Mouse (Mus musculus) CH12.LX (cell line): Measurements from ENCODE around the gene Btbd17. TPM values are rescaled to one million over a fixed set of nuclear protein-coding genes. Genes with fewer than 3 reads are reported as not detected.

ENCODE experiments used
- DNase-seq: peaks from one replicate; pipeline ENCODE4 v3.0.0-alpha.2; 2013; ENCODE audit errors: extremely low read depth
- H3K27ac ChIP-seq: 2 replicates; pipeline ENCODE4 v1.5.1; 2012; ENCODE audit warnings: low read depth, mild to moderate bottlenecking, control low read depth, moderate library complexity; ENCODE audit not compliant: insufficient read depth
- H3K27me3 ChIP-seq: replicated peaks from 2 replicates; pipeline ENCODE3; 2012; ENCODE audit warnings: inconsistent platforms
- H3K36me3 ChIP-seq, 2 experiments: replicated peaks in 1 of 2; 2 replicates each; pipeline versions ENCODE3 to v1.6.1; 2012; ENCODE audit warnings: inconsistent platforms in 1 of 2, low read length in 1 of 2, mild to moderate bottlenecking in 1 of 2, mixed read lengths in 1 of 2, moderate library complexity in 1 of 2; ENCODE audit not compliant: control insufficient read depth in 1 of 2, insufficient read depth in 1 of 2
- H3K4me1 ChIP-seq, 2 experiments: 2 replicates each; pipeline ENCODE4 v1.6.1; 2012; ENCODE audit warnings: inconsistent platforms in 1 of 2, moderate library complexity in 1 of 2; ENCODE audit not compliant: insufficient read depth in 2 of 2, control insufficient read depth in 1 of 2
- H3K4me2 ChIP-seq: 2 replicates; pipeline ENCODE4 v1.6.1; 2012; ENCODE audit warnings: low read depth, mild to moderate bottlenecking, control low read depth; ENCODE audit not compliant: poor library complexity, insufficient read depth, severe bottlenecking
- H3K4me3 ChIP-seq, 3 experiments: fragments of 150-350 bp in 1 of 3; sonication (generic) in 1 of 3; replicated peaks in 1 of 3; 2 replicates each; pipeline versions ENCODE3 to v1.5.1; 2011 to 2012; ENCODE audit warnings: low read depth in 2 of 3, low read length in 2 of 3, mild to moderate bottlenecking in 2 of 3, moderate library complexity in 2 of 3, control low read depth in 1 of 3, improper control_type of control experiment in 1 of 3, inconsistent platforms in 1 of 3, mixed read lengths in 1 of 3; ENCODE audit not compliant: poor library complexity in 1 of 3
- H3K79me2 ChIP-seq: replicated peaks from 2 replicates; pipeline ENCODE4 v1.6.1; 2012; ENCODE audit warnings: mild to moderate bottlenecking, moderate library complexity; ENCODE audit not compliant: control insufficient read depth, poor library complexity, insufficient read depth, severe bottlenecking; ENCODE audit errors: extremely low read depth
- H3K9ac ChIP-seq: 2 replicates; pipeline ENCODE4 v1.6.1; 2012; ENCODE audit warnings: low read depth, mild to moderate bottlenecking, control low read depth, moderate library complexity; ENCODE audit not compliant: insufficient read depth
- H3K9me3 ChIP-seq: replicated peaks from 2 replicates; pipeline ENCODE3; 2012; ENCODE audit warnings: low read length, inconsistent platforms, mixed read lengths
- ELF1 ChIP-seq: IDR thresholded peaks from 2 replicates; pipeline ENCODE4 v1.6.1; 2014; ENCODE audit warnings: low read depth, mild to moderate bottlenecking, inconsistent platforms, low read length, improper control_type of control experiment
- EP300 ChIP-seq: IDR thresholded peaks from 2 replicates; pipeline ENCODE4 v1.6.1; 2011; ENCODE audit warnings: low read length, improper control_type of control experiment
- IRF4 ChIP-seq: IDR thresholded peaks from 2 replicates; pipeline ENCODE4 v1.6.1; 2014; ENCODE audit warnings: low read depth, mild to moderate bottlenecking, inconsistent platforms, low read length, improper control_type of control experiment
- JUN ChIP-seq: IDR thresholded peaks from 2 replicates; pipeline ENCODE4 v1.6.1; 2011; ENCODE audit warnings: low read depth, mild to moderate bottlenecking, low read length, improper control_type of control experiment, moderate library complexity; ENCODE audit not compliant: insufficient read depth
- MAZ ChIP-seq: IDR thresholded peaks from 2 replicates; pipeline ENCODE4 v1.6.1; 2012; ENCODE audit warnings: low read depth, mild to moderate bottlenecking, inconsistent platforms, low read length, improper control_type of control experiment, moderate library complexity
- MEF2A ChIP-seq: IDR thresholded peaks from 2 replicates; pipeline ENCODE4 v1.6.1; 2014; ENCODE audit warnings: low read depth, mild to moderate bottlenecking, inconsistent platforms, low read length, improper control_type of control experiment, borderline replicate concordance
- MXI1 ChIP-seq: IDR thresholded peaks from 2 replicates; pipeline ENCODE4 v1.6.1; 2011; ENCODE audit warnings: mild to moderate bottlenecking, low read depth, low read length, improper control_type of control experiment
- PAX5 ChIP-seq: IDR thresholded peaks from 2 replicates; pipeline ENCODE4 v1.6.1; 2012; ENCODE audit warnings: low read length, inconsistent platforms, mixed read lengths
- POLR2A ChIP-seq: IDR thresholded peaks from 2 replicates; pipeline ENCODE4 v1.6.1; 2011; ENCODE audit warnings: low read depth, mild to moderate bottlenecking, improper control_type of control experiment, low read length
- POLR2AphosphoS2 ChIP-seq: IDR thresholded peaks from 2 replicates; pipeline ENCODE4 v1.6.1; 2011; ENCODE audit warnings: low read depth, low read length, improper control_type of control experiment
- RAD21 ChIP-seq: IDR thresholded peaks from 2 replicates; pipeline ENCODE4 v1.6.1; 2011; ENCODE audit warnings: low read depth, mild to moderate bottlenecking, low read length, improper control_type of control experiment, moderate library complexity
- TCF12 ChIP-seq: IDR thresholded peaks from 2 replicates; pipeline ENCODE4 v1.6.1; 2014; ENCODE audit warnings: low read depth, mild to moderate bottlenecking, inconsistent platforms, low read length, improper control_type of control experiment
- UBTF ChIP-seq: IDR thresholded peaks from 2 replicates; pipeline ENCODE4 v1.6.1; 2012; ENCODE audit warnings: low read depth, mild to moderate bottlenecking, inconsistent platforms, low read length, improper control_type of control experiment, moderate library complexity
- USF1 ChIP-seq: IDR thresholded peaks from 2 replicates; pipeline ENCODE4 v1.6.1; 2014; ENCODE audit warnings: low read depth, mild to moderate bottlenecking, inconsistent platforms, low read length, improper control_type of control experiment
- USF2 ChIP-seq: conservative IDR thresholded peaks from 2 replicates; pipeline ENCODE4 v1.6.1; 2011; ENCODE audit warnings: low read depth, low read length, improper control_type of control experiment
- ZMIZ1 ChIP-seq: IDR thresholded peaks from 2 replicates; pipeline ENCODE4 v1.6.1; 2012; ENCODE audit warnings: low read depth, mild to moderate bottlenecking, inconsistent platforms, low read length, improper control_type of control experiment
- ZNF384 ChIP-seq: IDR thresholded peaks from 2 replicates; pipeline ENCODE4 v1.6.1; 2012; ENCODE audit warnings: low read depth, low read length, improper control_type of control experiment, inconsistent platforms
- dilution Hi-C: fragments of 300-500 bp; cut with MboI; formaldehyde crosslinking; loops from 2 replicates; pipeline ENCODE4 v1.14.3; 2020; ENCODE audit warnings: low sequenced_read_pairs; ENCODE audit not compliant: extremely low pct_unique_long_range_greater_than_20kb, extremely low pct_ligation_motif_present
- in situ Hi-C: fragments of 300-500 bp; cut with MboI; formaldehyde crosslinking; loops from 3 replicates; pipeline ENCODE4 v1.14.3; 2019; ENCODE audit warnings: low sequenced_read_pairs, low pct_ligation_motif_present, low pct_unique_long_range_greater_than_20kb, mixed read lengths
- polyA plus RNA-seq: library from polyadenylated mRNA; unstranded; fragments of >175 nt; gene quantifications from 2 replicates; pipeline ENCODE4 v1.2.1, GENCODE M21; 2012; ENCODE audit warnings: low read depth; ENCODE audit not compliant: insufficient read length
- total RNA-seq, 2 experiments: library from RNA; depleted of rRNA; stranded (reverse); fragments of 300-350 nt in 1 of 2; fragments of >200 nt in 1 of 2; gene quantifications; 2 replicates each; pipeline ENCODE4 v1.2.3; 2012 to 2014

The Btbd17 gene
- total and polyA plus RNA-seq, 3 experiments, result not detected

- H3K4me2 ChIP-seq, result no peak overlapping the region
- no peak overlapping the region for H3K27ac ChIP-seq
- no peaks in the 10 kb centered on the region for H3K79me2 ChIP-seq
- TF ChIP-seq ZNF384, result no peak
- no peak for TF ChIP-seq MXI1
- no peak for TF ChIP-seq PAX5
- no peak for TF ChIP-seq POLR2A
- no peak for TF ChIP-seq ZMIZ1
- TF ChIP-seq IRF4, result no peak
- TF ChIP-seq USF2, result no peak
- no peak for TF ChIP-seq EP300
- no peak for TF ChIP-seq JUN
- no peak for TF ChIP-seq POLR2AphosphoS2
- TF ChIP-seq MAZ, result no peak
- TF ChIP-seq ELF1, result no peak
- TF ChIP-seq RAD21, result no peak
- TF ChIP-seq USF1, result no peak
- TF ChIP-seq UBTF, result no peak
- no peak for TF ChIP-seq TCF12
- no peak for TF ChIP-seq MEF2A
- H3K9me3 ChIP-seq, result no peaks in the 10 kb centered on the region
- no peak for DNase-seq
- no peak overlapping the region for H3K9ac ChIP-seq
- in situ Hi-C loops (no loop called here), dilution Hi-C loops (no loop called here)
- H3K27me3 ChIP-seq, result peaks cover 14% of the 10 kb centered on the region
- no peak overlapping the region for H3K4me3 ChIP-seq
- H3K36me3 ChIP-seq, result no peaks in the 10 kb centered on the region
- H3K4me1 ChIP-seq, result peaks cover 0 to 32% of the 10 kb centered on the region in 2 experiments; a peak in 2 of 4 replicates
These were observed 30.9 kb upstream of the Btbd17 start for GRCm38 (mm10) chr11:114826686-114827085.

GRCm38 (mm10) chr11:114823199-114823725 is 27.5 kb upstream of the Btbd17 start:
- H3K4me3 ChIP-seq, result no peak overlapping the region
- dilution Hi-C loops (no loop called here), in situ Hi-C loops (no loop called here)
- no peaks in the 10 kb centered on the region for H3K9me3 ChIP-seq
- no peaks in the 10 kb centered on the region for H3K79me2 ChIP-seq
- peaks cover 18% of the 10 kb centered on the region for H3K27me3 ChIP-seq
- H3K9ac ChIP-seq, result no peak overlapping the region
- H3K36me3 ChIP-seq, result no peaks in the 10 kb centered on the region
- no peak overlapping the region for H3K27ac ChIP-seq
- DNase-seq, result no peak
- peaks cover 0 to 30% of the 10 kb centered on the region in 2 experiments; a peak in 2 of 4 replicates for H3K4me1 ChIP-seq
- no peak for TF ChIP-seq ZNF384
- no peak overlapping the region for H3K4me2 ChIP-seq
